Mouse (Mus musculus): ENCODE results near the gene Ninj1. TPM values are rescaled to one million over a fixed set of nuclear protein-coding genes. Genes with fewer than 3 reads are reported as not detected.

The Ninj1 gene
- polyA plus RNA-seq, 1 experiment from 2014 or later: 22.3 TPM

DNA sequence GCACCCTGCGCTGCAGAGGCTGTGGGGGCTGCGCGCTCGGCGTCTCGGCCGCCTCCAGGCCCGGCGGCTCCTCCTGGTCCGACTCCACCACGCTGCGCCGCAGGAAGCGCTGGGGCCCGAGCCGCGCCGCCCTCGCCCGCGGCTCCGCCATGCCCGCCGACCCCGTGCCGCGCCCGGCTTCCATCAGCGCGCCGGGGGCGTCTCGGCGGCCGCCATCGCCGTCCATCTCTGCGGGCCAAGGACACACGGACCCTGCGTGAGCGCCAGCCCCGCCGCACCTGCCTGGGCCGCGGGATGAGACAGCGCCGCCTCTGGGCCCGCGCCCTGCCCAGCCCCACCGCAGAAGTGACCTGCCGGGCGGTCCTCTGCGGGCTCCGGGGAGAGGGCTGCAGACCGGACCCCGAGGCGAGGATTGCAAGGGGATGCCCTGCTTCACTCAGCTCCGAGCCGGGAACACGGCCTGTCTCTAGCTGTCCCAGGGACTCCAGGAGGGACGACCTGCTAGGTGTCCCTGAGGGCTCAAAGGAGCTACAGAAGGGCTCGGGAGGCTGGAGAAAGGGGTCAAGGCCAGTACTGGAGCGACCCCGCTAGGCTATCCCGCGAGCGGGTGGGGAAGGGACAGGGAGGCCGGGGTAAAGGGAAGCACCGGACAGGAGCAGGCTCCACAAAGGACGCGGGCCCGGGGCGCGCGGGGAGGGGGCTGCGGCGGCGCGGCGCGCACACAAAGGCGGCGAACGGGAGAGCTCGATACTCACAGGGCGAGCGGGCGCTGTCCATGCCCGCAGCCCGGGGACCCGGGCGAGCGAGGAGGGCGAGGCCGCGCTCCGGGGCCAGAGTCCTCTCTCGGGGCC is 40.1 kb upstream of the Ninj1 start:
- under 1% methylated on average over 70 of the region's 98 CpGs for WGBS
- peak overlapping the region; percentile 90 for H3K4me3 ChIP-seq (ENCODE audit: low read depth, low read length)
- H3K9ac ChIP-seq (ENCODE audit: low read depth, low read length): peak overlapping the region; percentile 100
- ATAC-seq: peak; percentile 87
- no peaks in the 10 kb centered on the region for H3K36me3 ChIP-seq (ENCODE audit: control insufficient read depth, insufficient read depth, low read length)
- H3K27me3 ChIP-seq (ENCODE audit: control insufficient read depth, insufficient read depth, low read depth, low read length): no peaks in the 10 kb centered on the region; the same call in none of the 2 replicates
- H3K4me1 ChIP-seq (ENCODE audit: control insufficient read depth, insufficient read depth, low read length): peaks cover 39% of the 10 kb centered on the region
- no peaks in the 10 kb centered on the region for H3K9me3 ChIP-seq (replicated peaks; ENCODE audit: control insufficient read depth, low read length, poor library complexity, severe bottlenecking)
- peak overlapping the region; percentile 98 for H3K4me2 ChIP-seq (ENCODE audit: low read length)
- peak overlapping the region; percentile 95 for H3K27ac ChIP-seq (ENCODE audit: low read length)

DNA sequence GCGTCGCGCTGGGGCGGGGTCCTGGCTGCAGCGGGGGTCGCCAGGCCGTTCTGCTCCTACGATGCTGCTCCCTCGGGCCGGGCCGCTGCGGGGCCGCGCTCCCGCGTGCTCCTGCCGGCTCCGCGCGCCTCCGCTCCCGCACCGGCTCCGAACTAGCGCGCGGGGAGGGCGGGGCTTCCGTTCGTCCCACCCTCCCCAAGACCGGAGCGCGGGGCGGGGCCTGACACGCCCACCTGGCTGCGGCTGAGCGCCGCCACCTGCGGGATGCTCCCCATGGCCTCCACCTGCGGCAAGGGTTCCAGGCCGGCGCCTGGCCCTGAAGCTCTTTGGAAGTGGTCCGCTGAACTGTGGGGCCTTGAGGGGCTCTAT is 39.4 kb upstream of the Ninj1 start, which contains the start of gene Wnk2:
Gene Wnk2, minus strand, starts transcription at position 157 of the 369 bp plus-strand sequence.
- peak; percentile 73 for ATAC-seq
- H3K4me3 ChIP-seq (ENCODE audit: low read depth, low read length): peak within 1 kb of the TSS; percentile 90
- H3K9ac ChIP-seq (ENCODE audit: low read depth, low read length): peak within 1 kb of the TSS; percentile 100
- peaks cover 34% of the 10 kb centered on the region for H3K4me1 ChIP-seq (ENCODE audit: control insufficient read depth, insufficient read depth, low read length)
- H3K27ac ChIP-seq (ENCODE audit: low read length): peak within 1 kb of the TSS; percentile 95
- peak within 1 kb of the TSS; percentile 98 for H3K4me2 ChIP-seq (ENCODE audit: low read length)
- WGBS: under 1% methylated on average over 33 of the region's 43 CpGs
- no peaks in the 10 kb centered on the region for H3K36me3 ChIP-seq (ENCODE audit: control insufficient read depth, insufficient read depth, low read length)
- no peaks in the 10 kb centered on the region; the same call in none of the 2 replicates for H3K27me3 ChIP-seq (ENCODE audit: control insufficient read depth, insufficient read depth, low read depth, low read length)
- H3K9me3 ChIP-seq (replicated peaks; ENCODE audit: control insufficient read depth, low read length, poor library complexity, severe bottlenecking): no peaks in the 10 kb centered on the region

DNA sequence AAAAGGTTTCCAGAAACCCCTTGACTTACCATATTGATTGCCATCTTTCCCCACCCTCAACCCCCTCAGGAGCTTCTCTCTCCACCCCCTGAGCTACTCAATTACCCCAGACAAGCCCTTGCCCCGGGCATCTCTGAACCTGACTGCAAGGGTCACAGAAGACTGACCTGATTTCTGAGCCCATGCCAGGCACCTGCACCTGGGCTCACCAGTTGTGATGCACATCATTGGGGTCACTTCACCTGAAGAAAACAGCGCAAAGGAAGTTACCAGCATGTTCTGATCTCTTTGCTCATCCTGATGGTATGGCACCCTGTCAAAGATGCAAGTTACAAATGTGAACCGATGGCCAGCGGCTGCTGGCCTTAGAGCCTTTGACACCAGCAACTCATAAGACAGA is 38.6 kb upstream of the Ninj1 start:
- H3K9me3 ChIP-seq (replicated peaks; ENCODE audit: control insufficient read depth, low read length, poor library complexity, severe bottlenecking): no peaks in the 10 kb centered on the region
- no peaks in the 10 kb centered on the region; the same call in none of the 2 replicates for H3K27me3 ChIP-seq (ENCODE audit: control insufficient read depth, insufficient read depth, low read depth, low read length)
- WGBS: 82% methylated on average over 4 of the region's 4 CpGs
- H3K9ac ChIP-seq (ENCODE audit: low read depth, low read length): no peak overlapping the region
- H3K4me3 ChIP-seq (ENCODE audit: low read depth, low read length): no peak overlapping the region
- H3K27ac ChIP-seq (ENCODE audit: low read length): no peak overlapping the region
- no peaks in the 10 kb centered on the region for H3K36me3 ChIP-seq (ENCODE audit: control insufficient read depth, insufficient read depth, low read length)
- no peak for ATAC-seq
- no peak overlapping the region for H3K4me2 ChIP-seq (ENCODE audit: low read length)
- peaks cover 29% of the 10 kb centered on the region for H3K4me1 ChIP-seq (ENCODE audit: control insufficient read depth, insufficient read depth, low read length)

DNA sequence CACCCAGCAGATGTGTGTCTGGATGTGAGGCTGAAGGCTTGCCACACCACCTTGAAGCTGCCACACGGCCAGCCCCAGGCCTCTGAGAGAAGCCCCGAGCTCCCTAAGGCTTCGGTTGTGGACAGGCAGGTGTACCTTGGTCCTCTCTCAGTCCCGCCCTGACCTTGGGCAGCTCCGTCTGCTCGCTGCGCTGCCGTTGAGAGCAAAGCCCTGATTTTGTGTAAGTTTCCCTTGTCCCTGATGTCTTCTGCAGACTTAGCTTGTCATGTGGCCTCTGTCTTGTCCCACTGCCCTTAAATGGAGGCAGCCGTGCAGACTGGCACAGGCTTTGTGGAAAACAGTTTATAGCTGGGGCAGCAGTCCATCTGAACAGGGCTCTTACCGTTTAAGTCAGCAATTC is 33.3 kb upstream of the Ninj1 start:
- no peak overlapping the region for H3K9ac ChIP-seq (ENCODE audit: low read depth, low read length)
- no peak overlapping the region for H3K4me3 ChIP-seq (ENCODE audit: low read depth, low read length)
- H3K9me3 ChIP-seq (replicated peaks; ENCODE audit: control insufficient read depth, low read length, poor library complexity, severe bottlenecking): no peaks in the 10 kb centered on the region
- H3K27ac ChIP-seq (ENCODE audit: low read length): no peak overlapping the region
- 80% methylated on average over 10 of the region's 10 CpGs for WGBS
- no peak for ATAC-seq
- no peaks in the 10 kb centered on the region for H3K36me3 ChIP-seq (ENCODE audit: control insufficient read depth, insufficient read depth, low read length)
- H3K4me2 ChIP-seq (ENCODE audit: low read length): no peak overlapping the region
- H3K4me1 ChIP-seq (ENCODE audit: control insufficient read depth, insufficient read depth, low read length): no peaks in the 10 kb centered on the region
- no peaks in the 10 kb centered on the region; the same call in none of the 2 replicates for H3K27me3 ChIP-seq (ENCODE audit: control insufficient read depth, insufficient read depth, low read depth, low read length)

DNA sequence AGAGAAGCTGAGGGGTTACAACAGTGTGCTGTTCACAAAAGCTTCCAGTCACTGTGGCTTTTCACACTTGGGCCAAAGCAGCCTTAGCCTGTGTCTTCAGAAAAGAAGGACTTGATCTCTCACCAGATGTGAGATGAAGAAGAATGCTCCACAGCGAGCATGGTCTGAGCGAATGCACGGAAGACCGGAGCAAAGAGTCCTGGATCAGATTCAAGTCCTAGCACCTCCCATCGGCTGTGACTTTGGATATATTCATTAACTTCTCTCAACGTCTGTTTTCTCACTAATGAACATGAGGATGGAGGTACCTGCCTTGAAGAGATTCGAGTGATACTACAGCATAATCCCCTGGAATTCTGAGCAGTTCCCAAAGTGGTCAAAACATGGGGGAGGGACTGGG is 32.7 kb upstream of the Ninj1 start:
- Histone ChIP-seq H3K9ac (ENCODE audit: low read depth, low read length) (no peak overlapping the region), H3K27me3 (ENCODE audit: control insufficient read depth, insufficient read depth, low read depth, low read length) (no peaks in the 10 kb centered on the region; the same call in none of the 2 replicates), H3K4me3 (ENCODE audit: low read depth, low read length) (no peak overlapping the region), H3K27ac (ENCODE audit: low read length) (no peak overlapping the region), H3K4me2 (ENCODE audit: low read length) (no peak overlapping the region), H3K4me1 (ENCODE audit: control insufficient read depth, insufficient read depth, low read length) (no peaks in the 10 kb centered on the region), H3K9me3 (replicated peaks; ENCODE audit: control insufficient read depth, low read length, poor library complexity, severe bottlenecking) (no peaks in the 10 kb centered on the region), H3K36me3 (ENCODE audit: control insufficient read depth, insufficient read depth, low read length) (no peaks in the 10 kb centered on the region)
- 59% methylated on average over 7 of the region's 7 CpGs for WGBS
- ATAC-seq: no peak

DNA sequence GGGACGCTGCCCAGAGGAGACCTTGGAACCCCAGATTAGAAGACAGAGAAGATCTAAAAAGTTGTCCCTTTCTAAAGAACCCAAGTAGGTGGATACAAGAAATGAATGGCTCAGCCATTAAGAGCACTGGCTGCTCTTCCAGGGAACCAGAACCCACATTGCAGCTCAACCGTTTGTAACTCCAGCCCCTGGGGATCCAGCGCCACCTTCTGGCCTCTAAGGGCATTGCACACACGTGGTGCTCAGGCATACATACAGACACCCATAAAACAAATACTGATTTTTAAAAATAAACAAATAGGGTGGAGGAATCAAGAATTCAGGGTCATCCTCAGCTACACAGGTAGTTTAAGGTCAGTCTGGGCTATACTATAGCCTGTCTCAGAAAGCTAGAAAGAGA is 30.6 kb upstream of the Ninj1 start:
- Histone ChIP-seq H3K27ac (ENCODE audit: low read length) (no peak overlapping the region), H3K4me3 (ENCODE audit: low read depth, low read length) (no peak overlapping the region), H3K4me1 (ENCODE audit: control insufficient read depth, insufficient read depth, low read length) (no peaks in the 10 kb centered on the region), H3K4me2 (ENCODE audit: low read length) (no peak overlapping the region), H3K36me3 (ENCODE audit: control insufficient read depth, insufficient read depth, low read length) (no peaks in the 10 kb centered on the region), H3K27me3 (ENCODE audit: control insufficient read depth, insufficient read depth, low read depth, low read length) (no peaks in the 10 kb centered on the region), H3K9ac (ENCODE audit: low read depth, low read length) (no peak overlapping the region), H3K9me3 (replicated peaks; ENCODE audit: control insufficient read depth, low read length, poor library complexity, severe bottlenecking) (no peaks in the 10 kb centered on the region)
- ATAC-seq: no peak
- 77% methylated on average over 4 of the region's 4 CpGs for WGBS

DNA sequence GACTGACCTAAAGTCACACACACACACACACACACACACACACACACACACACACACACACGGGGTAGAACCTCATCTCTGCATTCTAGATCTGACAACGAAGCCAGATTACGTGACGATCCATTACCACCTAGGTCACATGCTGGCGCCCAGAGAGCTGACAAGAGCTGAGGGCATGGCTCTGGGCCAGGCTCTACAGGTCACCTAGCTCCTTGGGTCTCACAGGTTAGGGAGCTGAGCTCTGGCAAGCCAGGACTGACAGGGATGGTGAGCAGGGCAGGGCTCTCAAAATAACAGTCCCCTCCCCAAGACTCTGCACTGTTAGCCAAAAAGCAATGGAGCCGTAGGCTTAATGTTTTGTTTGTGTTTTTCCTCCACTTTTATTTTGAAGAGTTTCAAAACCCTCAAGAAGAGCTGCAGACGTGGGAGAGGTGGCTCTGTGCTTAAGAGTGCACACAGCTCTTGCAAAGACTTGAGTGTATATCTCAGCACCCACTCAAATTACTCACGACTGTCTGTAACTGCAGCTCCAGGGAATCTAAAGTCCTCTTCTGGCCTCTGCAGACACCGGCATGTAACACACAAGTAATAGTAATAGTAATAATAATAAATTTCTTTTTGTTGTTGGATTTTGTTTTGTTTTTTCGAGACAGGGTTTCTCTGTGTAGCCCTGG is 29.1 kb upstream of the Ninj1 start:
- whole genome bisulfite sequencing: 84% methylated on average over 10 of the region's 10 CpGs
- Histone ChIP-seq H3K27me3 (ENCODE audit: control insufficient read depth, insufficient read depth, low read depth, low read length) (no peaks in the 10 kb centered on the region), H3K4me3 (ENCODE audit: low read depth, low read length) (no peak overlapping the region), H3K27ac (ENCODE audit: low read length) (no peak overlapping the region), H3K9me3 (replicated peaks; ENCODE audit: control insufficient read depth, low read length, poor library complexity, severe bottlenecking) (no peaks in the 10 kb centered on the region), H3K9ac (ENCODE audit: low read depth, low read length) (no peak overlapping the region), H3K4me2 (ENCODE audit: low read length) (no peak overlapping the region), H3K4me1 (ENCODE audit: control insufficient read depth, insufficient read depth, low read length) (no peaks in the 10 kb centered on the region), H3K36me3 (ENCODE audit: control insufficient read depth, insufficient read depth, low read length) (no peaks in the 10 kb centered on the region)
- ATAC-seq: no peak

DNA sequence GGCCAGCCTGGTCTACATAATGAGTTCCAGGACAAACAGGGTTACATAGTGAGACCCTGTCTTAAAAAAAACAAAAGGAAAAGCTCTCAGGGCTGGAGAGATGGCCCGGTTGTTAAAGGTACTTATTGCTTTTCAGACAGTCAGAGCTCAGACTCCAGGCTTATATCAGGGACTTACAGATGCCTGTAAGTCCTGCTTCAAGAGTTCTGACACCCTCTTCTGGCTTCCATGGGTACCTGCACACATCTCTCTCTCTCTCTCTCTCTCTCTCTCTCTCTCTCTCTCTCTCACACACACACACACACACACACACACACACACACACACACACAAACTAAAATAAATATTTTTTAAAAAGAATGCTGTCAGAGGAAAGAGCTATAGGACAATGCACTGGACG is 26.0 kb upstream of the Ninj1 start:
- Histone ChIP-seq H3K27ac (ENCODE audit: low read length) (no peak overlapping the region), H3K9ac (ENCODE audit: low read depth, low read length) (no peak overlapping the region), H3K36me3 (ENCODE audit: control insufficient read depth, insufficient read depth, low read length) (no peaks in the 10 kb centered on the region), H3K9me3 (replicated peaks; ENCODE audit: control insufficient read depth, low read length, poor library complexity, severe bottlenecking) (no peaks in the 10 kb centered on the region), H3K4me2 (ENCODE audit: low read length) (no peak overlapping the region), H3K27me3 (ENCODE audit: control insufficient read depth, insufficient read depth, low read depth, low read length) (no peaks in the 10 kb centered on the region), H3K4me1 (ENCODE audit: control insufficient read depth, insufficient read depth, low read length) (no peaks in the 10 kb centered on the region), H3K4me3 (ENCODE audit: low read depth, low read length) (no peak overlapping the region)
- 63% methylated on average over 2 of the region's 2 CpGs for WGBS
- ATAC-seq: no peak

DNA sequence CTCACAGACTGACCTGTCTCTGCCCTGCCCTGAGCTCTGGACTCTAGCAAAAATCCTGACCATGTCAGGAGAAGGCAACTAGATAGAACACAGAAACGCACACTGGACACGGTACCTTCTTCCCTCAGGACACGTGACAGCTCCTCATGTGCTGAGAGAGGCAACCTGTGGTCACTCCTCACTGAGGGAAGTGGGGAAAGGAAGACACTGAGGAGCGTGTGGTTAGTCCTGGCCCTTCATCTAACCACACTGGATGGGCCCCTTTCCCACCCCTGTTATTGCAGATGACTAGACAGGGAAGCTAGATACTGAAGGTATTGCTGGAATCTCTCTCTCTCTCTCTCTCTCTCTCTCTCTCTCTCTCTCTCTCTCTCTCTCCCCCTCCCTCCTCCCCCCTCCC is 24.6 kb upstream of the Ninj1 start:
- WGBS: 63% methylated on average over 4 of the region's 4 CpGs
- no peaks in the 10 kb centered on the region for H3K4me1 ChIP-seq (ENCODE audit: control insufficient read depth, insufficient read depth, low read length)
- H3K36me3 ChIP-seq (ENCODE audit: control insufficient read depth, insufficient read depth, low read length): no peaks in the 10 kb centered on the region
- no peak overlapping the region for H3K9ac ChIP-seq (ENCODE audit: low read depth, low read length)
- no peak overlapping the region for H3K4me2 ChIP-seq (ENCODE audit: low read length)
- no peak overlapping the region for H3K4me3 ChIP-seq (ENCODE audit: low read depth, low read length)
- no peak for ATAC-seq
- H3K27ac ChIP-seq (ENCODE audit: low read length): no peak overlapping the region
- H3K9me3 ChIP-seq (replicated peaks; ENCODE audit: control insufficient read depth, low read length, poor library complexity, severe bottlenecking): no peaks in the 10 kb centered on the region
- H3K27me3 ChIP-seq (ENCODE audit: control insufficient read depth, insufficient read depth, low read depth, low read length): no peaks in the 10 kb centered on the region
